Mouse (Mus musculus): ENCODE measurements around the gene Nisch. TPM values are rescaled to one million over a fixed set of nuclear protein-coding genes. Genes with fewer than 3 reads are reported as not detected.

Nisch gene
- polyA plus RNA-seq, 1 experiment from 2014 or later, result 329 TPM

- H3K9me3 ChIP-seq, result no peaks in the 10 kb centered on the region
- H3K27ac ChIP-seq (replicated peaks), result peak overlapping the region; percentile 91
- H3K4me3 ChIP-seq, result peak overlapping the region; percentile 89
- ATAC-seq (ENCODE audit: low read depth), result peak; percentile 16
- H3K9ac ChIP-seq, result peak overlapping the region; percentile 91
- WGBS, result under 1% methylated on average over 43 of the region's 43 CpGs
- peaks cover 59% of the 10 kb centered on the region for H3K4me1 ChIP-seq (replicated peaks)
- H3K27me3 ChIP-seq, result no peaks in the 10 kb centered on the region
- peaks cover 19% of the 10 kb centered on the region for H3K36me3 ChIP-seq
- peak overlapping the region; percentile 76 for H3K4me2 ChIP-seq
Measured at GRCm38 (mm10) chr14:31131272-31131821, 85.4 kb downstream of the Nisch start.

- peak within 1 kb of the TSS; percentile 76 for H3K4me2 ChIP-seq
- H3K27me3 ChIP-seq, result no peaks in the 10 kb centered on the region
- WGBS, result 4% methylated on average over 51 of the region's 63 CpGs
- H3K4me1 ChIP-seq (replicated peaks), result peaks cover 68% of the 10 kb centered on the region
- peak within 1 kb of the TSS; percentile 91 for H3K9ac ChIP-seq
- peak; percentile 78 for ATAC-seq (ENCODE audit: low read depth)
- peak within 1 kb of the TSS; percentile 89 for H3K4me3 ChIP-seq
- H3K27ac ChIP-seq (replicated peaks), result peak within 1 kb of the TSS; percentile 91
- peaks cover 11% of the 10 kb centered on the region for H3K36me3 ChIP-seq
- no peaks in the 10 kb centered on the region for H3K9me3 ChIP-seq
Measured at GRCm38 (mm10) chr14:31130236-31131220, 86.2 kb downstream of the Nisch start, which contains the start of gene Nt5dc2. Nt5dc2 (plus strand) TSS chr14:31131053.

GRCm38 (mm10) chr14:31129326-31130235 is 87.2 kb downstream of the Nisch start:
- 70% methylated on average over 15 of the region's 15 CpGs for WGBS

GRCm38 (mm10) chr14:31128826-31129219 is 87.9 kb downstream of the Nisch start, which contains the start of gene Smim4:
Smim4 (minus strand) TSS chr14:31128956.
- Histone ChIP-seq H3K4me2 (peak within 1 kb of the TSS; percentile 95), H3K9ac (peak within 1 kb of the TSS; percentile 86), H3K27me3 (no peaks in the 10 kb centered on the region), H3K27ac (replicated peaks) (peak within 1 kb of the TSS; percentile 91), H3K36me3 (peaks cover under 1% of the 10 kb centered on the region; the same call in 1 of the 2 replicates), H3K9me3 (no peaks in the 10 kb centered on the region), H3K4me3 (peak within 1 kb of the TSS; percentile 82), H3K4me1 (replicated peaks) (peaks cover 66% of the 10 kb centered on the region)
- WGBS, result under 1% methylated on average over 33 of the region's 33 CpGs
- ATAC-seq (ENCODE audit: low read depth), result peak; percentile 95

More at GRCm38 (mm10) chr14:31129326-31130235, 87.2 kb downstream of the Nisch start:
- Histone ChIP-seq H3K9me3 (no peaks in the 10 kb centered on the region), H3K27ac (replicated peaks) (peak overlapping the region; percentile 91), H3K4me2 (peak overlapping the region; percentile 95), H3K9ac (0 out of 2 replicates have a peak overlapping the region, but pooled peaks have one; percentile 35), H3K4me1 (replicated peaks) (peaks cover 73% of the 10 kb centered on the region), H3K27me3 (no peaks in the 10 kb centered on the region), H3K36me3 (peaks cover 1% of the 10 kb centered on the region), H3K4me3 (peak overlapping the region; percentile 89)
- no peak for ATAC-seq (ENCODE audit: low read depth)

GRCm38 (mm10) chr14:31128101-31128825 is 88.5 kb downstream of the Nisch start:
- peak overlapping the region; percentile 82 for H3K4me3 ChIP-seq
- peak overlapping the region; percentile 84 for H3K27ac ChIP-seq (replicated peaks)
- H3K27me3 ChIP-seq, result no peaks in the 10 kb centered on the region
- peak; percentile 16 for ATAC-seq (ENCODE audit: low read depth)
- H3K9me3 ChIP-seq, result no peaks in the 10 kb centered on the region
- 3% methylated on average over 23 of the region's 23 CpGs for WGBS
- peak overlapping the region; percentile 86 for H3K9ac ChIP-seq
- peaks cover 61% of the 10 kb centered on the region for H3K4me1 ChIP-seq (replicated peaks)
- H3K4me2 ChIP-seq, result peak overlapping the region; percentile 95
- peaks cover 6% of the 10 kb centered on the region for H3K36me3 ChIP-seq

DNA sequence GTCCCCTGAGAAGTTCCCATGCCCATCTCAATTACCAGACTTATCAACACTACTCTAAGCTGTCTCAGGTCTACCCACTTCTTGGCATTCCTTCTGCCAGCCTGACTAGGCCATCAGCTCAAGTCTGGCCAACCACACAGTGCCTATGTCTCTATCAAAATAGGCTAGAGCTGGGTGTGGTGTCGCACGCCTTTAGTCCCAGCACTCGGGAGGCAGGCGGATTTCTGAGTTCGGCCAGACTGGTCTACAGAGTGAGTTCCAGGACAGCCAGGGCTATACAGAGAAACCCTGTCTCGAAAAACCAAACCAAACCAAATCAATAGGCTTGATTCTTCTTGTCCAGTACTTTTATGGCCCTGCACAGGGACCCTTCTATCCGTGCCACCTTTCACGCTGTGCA is 89.9 kb downstream of the Nisch start:
- Histone ChIP-seq H3K4me2 (peak overlapping the region; percentile 49), H3K4me1 (replicated peaks) (peaks cover 46% of the 10 kb centered on the region), H3K27ac (replicated peaks) (no peak overlapping the region), H3K27me3 (no peaks in the 10 kb centered on the region), H3K4me3 (0 out of 2 replicates have a peak overlapping the region, but pooled peaks have one; percentile 3), H3K36me3 (peaks cover 13% of the 10 kb centered on the region), H3K9ac (no peak overlapping the region), H3K9me3 (no peaks in the 10 kb centered on the region)
- no peak for ATAC-seq (ENCODE audit: low read depth)
- 95% methylated on average over 8 of the region's 8 CpGs for WGBS

GRCm38 (mm10) chr14:31125106-31126075 is 91.4 kb downstream of the Nisch start:
- Histone ChIP-seq H3K27me3 (no peaks in the 10 kb centered on the region), H3K36me3 (peaks cover 20% of the 10 kb centered on the region), H3K9me3 (no peaks in the 10 kb centered on the region), H3K27ac (replicated peaks) (peak overlapping the region; percentile 42; the same call in 1 of the 2 replicates), H3K4me2 (peak overlapping the region; percentile 9), H3K4me3 (no peak overlapping the region), H3K9ac (no peak overlapping the region), H3K4me1 (replicated peaks) (peaks cover 40% of the 10 kb centered on the region)
- no peak for ATAC-seq (ENCODE audit: low read depth)
- 67% methylated on average over 9 of the region's 9 CpGs for WGBS

Other genes starting within 250 kb of the Nisch start
- 62.8 and 65.0 TPM in 2 replicates for gene Glt8d1, start 215.5 kb downstream of the Nisch start, polyA plus RNA-seq (2015; fragmentation: Nextera tagmentation; extraction: Ambion mirVana)
- gene Spcs1, start 215.3 kb downstream of the Nisch start, polyA plus RNA-seq (2015; fragmentation: Nextera tagmentation; extraction: Ambion mirVana), result 360 and 392 TPM in 2 replicates
- 142 and 149 TPM in 2 replicates for gene Pbrm1, start 197.8 kb downstream of the Nisch start, polyA plus RNA-seq (2015; fragmentation: Nextera tagmentation; extraction: Ambion mirVana)
- 58.2 and 64.0 TPM in 2 replicates for gene Gnl3, start 197.8 kb downstream of the Nisch start, polyA plus RNA-seq (2015; fragmentation: Nextera tagmentation; extraction: Ambion mirVana)
- 66.5 and 89.9 TPM in 2 replicates for gene Smim4, start 88.0 kb downstream of the Nisch start, polyA plus RNA-seq (2015; fragmentation: Nextera tagmentation; extraction: Ambion mirVana)
- 276 and 293 TPM in 2 replicates for gene Nt5dc2, start 85.9 kb downstream of the Nisch start, polyA plus RNA-seq (2015; fragmentation: Nextera tagmentation; extraction: Ambion mirVana)
- gene Stab1, start 48.3 kb downstream of the Nisch start, polyA plus RNA-seq (2015; fragmentation: Nextera tagmentation; extraction: Ambion mirVana), result 18.0 and 26.0 TPM in 2 replicates
- gene Tnnc1, start 8.6 kb downstream of the Nisch start, polyA plus RNA-seq (2015; fragmentation: Nextera tagmentation; extraction: Ambion mirVana), result 21.3 and 65.5 TPM in 2 replicates
- gene Sema3g, start 914 bp upstream of the Nisch start, polyA plus RNA-seq (2015; fragmentation: Nextera tagmentation; extraction: Ambion mirVana), result 1.1 and 1.4 TPM in 2 replicates
- gene Phf7, start 34.4 kb upstream of the Nisch start, polyA plus RNA-seq (2015; fragmentation: Nextera tagmentation; extraction: Ambion mirVana), result 12.2 and 13.2 TPM in 2 replicates
- 95.9 and 97.2 TPM in 2 replicates for gene Bap1, start 34.5 kb upstream of the Nisch start, polyA plus RNA-seq (2015; fragmentation: Nextera tagmentation; extraction: Ambion mirVana)
- 3.4 and 4.3 TPM in 2 replicates for gene Dnah1, start 107.0 kb upstream of the Nisch start, polyA plus RNA-seq (2015; fragmentation: Nextera tagmentation; extraction: Ambion mirVana)
- 74.1 and 77.6 TPM in 2 replicates for gene Capn7, start 119.7 kb upstream of the Nisch start, polyA plus RNA-seq (2015; fragmentation: Nextera tagmentation; extraction: Ambion mirVana)
- 134 and 139 TPM in 2 replicates for gene Sh3bp5, start 219.1 kb upstream of the Nisch start, polyA plus RNA-seq (2015; fragmentation: Nextera tagmentation; extraction: Ambion mirVana)

Data from neural tube, embryonic 13.5 days (tissue).